Mouse (Mus musculus): Measurements from ENCODE around the gene Cux1.
"Not testable (repeated sequence)": the region's sequence is repeated elsewhere in the genome, so short reads cannot be mapped to it uniquely, and the experiment has no call there.

DNA sequence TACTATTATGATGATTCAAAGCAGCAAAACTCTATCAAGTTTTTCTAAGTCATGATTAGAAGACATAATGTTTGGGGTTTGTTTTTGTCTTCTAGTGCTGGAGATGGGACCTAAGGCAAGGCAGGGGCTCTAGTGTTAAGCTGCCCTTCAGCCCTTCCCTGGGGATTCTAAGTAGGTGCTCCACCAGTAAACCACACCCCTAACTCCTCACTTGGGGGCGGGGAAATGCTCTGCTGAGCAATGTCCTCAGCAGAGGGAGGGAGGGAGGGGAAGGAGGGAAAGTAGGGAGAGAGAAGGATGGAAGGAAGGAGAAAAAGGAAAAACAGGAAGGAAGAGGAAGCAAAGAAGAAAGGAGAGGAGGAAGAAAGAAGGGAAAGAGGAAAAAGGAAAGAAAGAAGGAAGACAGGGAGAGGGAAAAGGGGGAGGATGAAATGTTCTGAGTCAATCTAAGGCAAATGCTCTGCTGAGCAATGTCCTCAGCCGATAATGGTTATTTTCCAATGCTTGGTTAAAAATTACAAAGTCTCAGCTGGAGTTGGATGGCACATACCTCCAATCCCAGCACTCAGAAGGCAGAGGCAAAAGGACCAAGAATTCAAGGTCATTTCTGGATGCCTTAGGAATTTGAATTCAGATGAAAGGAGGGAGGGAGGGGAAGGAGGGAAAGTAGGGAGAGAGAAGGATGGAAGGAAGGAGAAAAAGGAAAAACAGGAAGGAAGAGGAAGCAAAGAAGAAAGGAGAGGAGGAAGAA, 96.1 kb downstream of the Cux1 start:
- TF ChIP-seq POLR2A, CTCF (IDR thresholded peaks at IDR 0.05; ENCODE audit: insufficient read depth, low read depth, low read length): not testable (repeated sequence)

Data from olfactory bulb, adult 2 months (tissue).